In the genomic region with DNA sequence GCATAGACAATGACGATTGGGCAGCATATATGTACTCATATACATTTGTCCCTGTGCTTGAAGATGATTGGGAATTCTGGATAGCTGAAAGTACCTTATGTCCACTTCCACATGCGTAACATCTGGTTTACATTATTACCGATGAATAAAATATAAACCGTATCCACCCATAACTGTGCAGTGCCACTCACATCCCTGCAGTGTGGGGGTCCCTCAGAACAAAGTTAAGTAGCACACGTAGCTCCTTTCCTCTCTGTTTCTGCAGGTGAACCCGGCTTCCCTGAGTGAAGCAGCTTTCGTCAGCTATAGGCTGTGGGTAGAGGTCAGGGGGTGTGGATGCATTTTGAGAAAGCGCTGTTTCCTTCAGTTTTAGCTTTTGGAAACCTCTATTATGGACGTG, we compare ENCODE assay signal across 20 mouse cellular contexts.
DNase-seq lines count a peak whose midpoint lies in the region; ATAC-seq and TF ChIP-seq lines count a peak whose summit lies in the region.
"Had no signal": no experiment of that assay in that cellular context is flagged by ENCODE, and none has a peak within 500 bp of the region (broad histone marks: within the 10 kb centered on the region; RNA-seq: fewer than 3 reads in every experiment).

No protein-coding gene starts in this region.

- H3K36me3 ChIP-seq in embryonic facial prominence, embryonic 12.5 days, result no peaks in the 10 kb centered on the region
- H3K36me3 ChIP-seq in limb, embryonic 10.5 days, result peaks cover 5% of the 10 kb centered on the region; the same call in 1 of the 2 replicates
- peaks cover 5% of the 10 kb centered on the region for H3K36me3 ChIP-seq in limb, embryonic 13.5 days
- H3K36me3 ChIP-seq: forebrain, embryonic 15.5 days had no signal

- H3K9ac ChIP-seq in embryonic facial prominence, embryonic 12.5 days, result no peak overlapping the region
- peak overlapping the region; percentile 43; the same call in 1 of the 2 replicates for H3K9ac ChIP-seq in limb, embryonic 13.5 days
- H3K9ac ChIP-seq: forebrain, embryonic 13.5 days; forebrain, embryonic 15.5 days; forebrain, postnatal 0 days had no signal

- H3K4me3 ChIP-seq in gastrocnemius, adult 2 months, result no peak overlapping the region
- no peak overlapping the region for H3K4me3 ChIP-seq in embryonic facial prominence, embryonic 12.5 days
- no peak overlapping the region for H3K4me3 ChIP-seq in limb, embryonic 10.5 days
- H3K4me3 ChIP-seq in limb, embryonic 13.5 days, result no peak overlapping the region
- H3K4me3 ChIP-seq: forebrain, embryonic 13.5 days; forebrain, embryonic 15.5 days had no signal

- no peaks in the 10 kb centered on the region for H3K27me3 ChIP-seq in embryonic facial prominence, embryonic 12.5 days
- no peaks in the 10 kb centered on the region for H3K27me3 ChIP-seq in limb, embryonic 10.5 days (ENCODE audit: low read depth, poor library complexity, severe bottlenecking)
- H3K27me3 ChIP-seq in limb, embryonic 13.5 days, result no peaks in the 10 kb centered on the region
- H3K27me3 ChIP-seq: forebrain, embryonic 13.5 days; forebrain, embryonic 15.5 days had no signal

- no peak for TF ChIP-seq CTCF in gastrocnemius, adult 2 months (IDR thresholded peaks at IDR 0.05)

- H3K9me3 ChIP-seq in embryonic facial prominence, embryonic 12.5 days, result peaks cover 4% of the 10 kb centered on the region; the same call in 1 of the 2 replicates
- 0 out of 2 replicates have a peak, but pooled peaks cover 2% of the 10 kb centered on the region for H3K9me3 ChIP-seq in limb, embryonic 10.5 days (replicated peaks)
- H3K9me3 ChIP-seq in limb, embryonic 13.5 days, result peaks cover 5% of the 10 kb centered on the region
- H3K9me3 ChIP-seq: forebrain, embryonic 15.5 days had no signal

- 0 out of 2 replicates have a peak overlapping the region, but pooled peaks have one; percentile 9 for H3K27ac ChIP-seq in gastrocnemius, adult 2 months
- no peak overlapping the region for H3K27ac ChIP-seq in embryonic facial prominence, embryonic 12.5 days
- 0 out of 2 replicates have a peak overlapping the region, but pooled peaks have one; percentile 19 for H3K27ac ChIP-seq in limb, embryonic 10.5 days
- no peak overlapping the region for H3K27ac ChIP-seq in limb, embryonic 13.5 days
- H3K27ac ChIP-seq: forebrain, embryonic 13.5 days; forebrain, embryonic 15.5 days had no signal

- ATAC-seq in embryonic facial prominence, embryonic 12.5 days (ENCODE audit: insufficient number of reproducible peaks, insufficient read depth, low FRiP score, low TSS enrichment), result peak; percentile 60; the same call in 1 of the 2 replicates
- ATAC-seq in limb, embryonic 13.5 days (ENCODE audit: low FRiP score, low read depth), result no peak
- ATAC-seq: forebrain, embryonic 13.5 days; forebrain, embryonic 15.5 days; forebrain, postnatal 0 days had no signal

- WGBS in embryonic facial prominence, embryonic 12.5 days, result 53% methylated on average over 9 of the region's 9 CpGs
- 84% methylated on average over 9 of the region's 9 CpGs for WGBS in limb, embryonic 10.5 days
- WGBS in limb, embryonic 13.5 days, result 42% methylated on average over 9 of the region's 9 CpGs

- peaks cover 13% of the 10 kb centered on the region; the same call in 1 of the 2 replicates for H3K4me1 ChIP-seq in embryonic facial prominence, embryonic 12.5 days
- H3K4me1 ChIP-seq in limb, embryonic 10.5 days, result peaks cover 11% of the 10 kb centered on the region
- H3K4me1 ChIP-seq in limb, embryonic 13.5 days, result peaks cover 30% of the 10 kb centered on the region
- H3K4me1 ChIP-seq: forebrain, embryonic 13.5 days had no signal

- no peak overlapping the region for H3K4me2 ChIP-seq in embryonic facial prominence, embryonic 12.5 days (replicated peaks)
- 0 out of 2 replicates have a peak overlapping the region, but pooled peaks have one; percentile 19 for H3K4me2 ChIP-seq in limb, embryonic 13.5 days (replicated peaks)
- H3K4me2 ChIP-seq: forebrain, embryonic 13.5 days; forebrain, embryonic 15.5 days had no signal

- intact Hi-C loops in gastrocnemius, adult 2 months (cut with DNase I), result loop anchor here (10.0 kb wide), 1 partner anchor 197 kb away; no protein-coding TSS in a partner anchor

- no peak for DNase-seq in gastrocnemius, adult 2 months
- DNase-seq in gastrocnemius, postnatal 4 days (ENCODE audit: low spot score in 2 of 2), result no peak
- DNase-seq in limb, embryonic 10.5 days (ENCODE audit: low spot score), result no peak
- no peak for DNase-seq in spleen, adult 18-20 months
- DNase-seq in kidney, adult 18-20 months, result no peak
- DNase-seq: adrenal gland, adult 2 months; adrenal gland, postnatal 10 days; adrenal gland, postnatal 25 days; cerebellum, adult 11 months; cerebellum, adult 18-20 months; cerebellum, adult 8-10 months; cerebellum, adult 9-11 months; cerebellum, postnatal 14 days; cerebellum, postnatal 36 days; embryo, embryonic 11 days; forebrain, postnatal 0 days had no signal

Comparison
In these comparisons a context has a peak if more than half of its experiments do, and no peak if none do; other contexts are left out.
1. H3K27ac ChIP-seq: peak in gastrocnemius, adult 2 months (single experiment) and limb, embryonic 10.5 days (single experiment); none in embryonic facial prominence, embryonic 12.5 days (single experiment) and limb, embryonic 13.5 days (single experiment).